Mouse (Mus musculus) skeletal muscle tissue, adult 2 months (tissue): ENCODE data around the gene Tppp3.
A peak's percentile ranks its signal among the peaks of the same experiment; 100 is the strongest.

Source experiments
- DNase-seq: peaks from one replicate; pipeline ENCODE4 v3.0.0-alpha.2; 2012; ENCODE audit warnings: low read depth, low spot score

The Tppp3 gene

GRCm38 (mm10) chr8:105433021-105433420 lies 38.3 kb downstream of the Tppp3 start:
- DNase-seq: no peak

- no peak for DNase-seq
Observed at GRCm38 (mm10) chr8:105431743-105432515, 39.4 kb downstream of the Tppp3 start.

- DNase-seq: peak; percentile 12
Observed at GRCm38 (mm10) chr8:105426878-105427277, 44.4 kb downstream of the Tppp3 start.

- no peak for DNase-seq
Observed at GRCm38 (mm10) chr8:105422006-105422405, 49.3 kb downstream of the Tppp3 start.

- DNase-seq: no peak
Observed at GRCm38 (mm10) chr8:105419800-105420199, 51.5 kb downstream of the Tppp3 start.

- no peak for DNase-seq
Observed at GRCm38 (mm10) chr8:105418992-105419391, 52.3 kb downstream of the Tppp3 start.
